ENCODE assay signal across 8 mouse cellular contexts in genomic region chr1:75467215-75467927, GRCm38 (mm10). TPM values are rescaled to one million over a fixed set of nuclear protein-coding genes. Genes with fewer than 3 reads are reported as not detected.
DNase-seq lines count a peak whose midpoint lies in the region; ATAC-seq and TF ChIP-seq lines count a peak whose summit lies in the region.

No protein-coding gene starts in this region.

- H3K4me3 ChIP-seq in ES-Bruce4 (ENCODE audit: low read depth, low read length) = no peak overlapping the region
- H3K4me3 ChIP-seq in forebrain, embryonic 12.5 days (replicated peaks) = no peak overlapping the region
- no peak overlapping the region for H3K4me3 ChIP-seq in heart, postnatal 0 days (ENCODE audit: low read depth, low read length)
- H3K4me3 ChIP-seq in liver, embryonic 13.5 days (replicated peaks) = no peak overlapping the region
- no peak overlapping the region for H3K4me3 ChIP-seq in neural tube, embryonic 11.5 days (ENCODE audit: low read depth, low read length)
- no peak overlapping the region for H3K4me3 ChIP-seq in testis, adult 2 months (ENCODE audit: control insufficient read depth, low read depth, low read length)

- no peaks in the 10 kb centered on the region for H3K9me3 ChIP-seq in ES-Bruce4 (replicated peaks; ENCODE audit: control insufficient read depth, insufficient read depth, low read length, poor library complexity, severe bottlenecking)
- H3K9me3 ChIP-seq in forebrain, embryonic 12.5 days = no peaks in the 10 kb centered on the region
- H3K9me3 ChIP-seq in heart, postnatal 0 days (replicated peaks; ENCODE audit: control insufficient read depth, low read length) = no peaks in the 10 kb centered on the region
- no peaks in the 10 kb centered on the region for H3K9me3 ChIP-seq in liver, embryonic 13.5 days (replicated peaks)
- H3K9me3 ChIP-seq in neural tube, embryonic 11.5 days (ENCODE audit: control insufficient read depth, low read length) = no peaks in the 10 kb centered on the region

- no peaks in the 10 kb centered on the region for H3K36me3 ChIP-seq in ES-Bruce4 (ENCODE audit: control insufficient read depth, insufficient read depth, low read length, poor library complexity, severe bottlenecking)
- H3K36me3 ChIP-seq in forebrain, embryonic 12.5 days (replicated peaks) = peaks cover 2% of the 10 kb centered on the region; the same call in 1 of the 2 replicates
- no peaks in the 10 kb centered on the region for H3K36me3 ChIP-seq in heart, postnatal 0 days (replicated peaks; ENCODE audit: control insufficient read depth, insufficient read depth, low read length)
- H3K36me3 ChIP-seq in liver, embryonic 13.5 days = no peaks in the 10 kb centered on the region
- H3K36me3 ChIP-seq in neural tube, embryonic 11.5 days (ENCODE audit: control insufficient read depth, insufficient read depth, low read length) = no peaks in the 10 kb centered on the region
- no peaks in the 10 kb centered on the region for H3K36me3 ChIP-seq in testis, adult 2 months (ENCODE audit: control insufficient read depth, insufficient read depth, low read length)

- H3K27me3 ChIP-seq in ES-Bruce4 (ENCODE audit: control insufficient read depth, insufficient read depth, low read length, poor library complexity, severe bottlenecking) = no peaks in the 10 kb centered on the region
- H3K27me3 ChIP-seq in forebrain, embryonic 12.5 days = peaks cover 50% of the 10 kb centered on the region
- peaks cover 34% of the 10 kb centered on the region for H3K27me3 ChIP-seq in heart, postnatal 0 days (ENCODE audit: control insufficient read depth, insufficient read depth, low read length)
- H3K27me3 ChIP-seq in liver, embryonic 13.5 days = peaks cover 68% of the 10 kb centered on the region
- peaks cover 3% of the 10 kb centered on the region; the same call in 1 of the 2 replicates for H3K27me3 ChIP-seq in neural tube, embryonic 11.5 days (ENCODE audit: control insufficient read depth, insufficient read depth, low read length)
- no peaks in the 10 kb centered on the region for H3K27me3 ChIP-seq in testis, adult 2 months (ENCODE audit: control insufficient read depth, insufficient read depth, low read length)

- TF ChIP-seq EP300 in ES-Bruce4 (IDR thresholded peaks at IDR 0.05; ENCODE audit: insufficient read depth, low read depth, low read length) = peak; percentile 61; the same call in 1 of the 2 replicates
- TF ChIP-seq EP300 in heart, postnatal 0 days (IDR thresholded peaks at IDR 0.05; ENCODE audit: low read depth) = no peak

- TF ChIP-seq POLR2A in ES-Bruce4 (IDR thresholded peaks at IDR 0.05; ENCODE audit: insufficient read depth, low read length) = no peak
- no peak for TF ChIP-seq POLR2A in testis, adult 2 months (IDR thresholded peaks at IDR 0.05; ENCODE audit: control insufficient read depth, low read depth, low read length)

- H3K9ac ChIP-seq in ES-Bruce4 (ENCODE audit: low read depth, poor library complexity, severe bottlenecking) = no peak overlapping the region
- H3K9ac ChIP-seq in forebrain, embryonic 12.5 days = no peak overlapping the region
- H3K9ac ChIP-seq in heart, postnatal 0 days (replicated peaks; ENCODE audit: low read depth, low read length) = no peak overlapping the region
- H3K9ac ChIP-seq in liver, embryonic 13.5 days = no peak overlapping the region
- no peak overlapping the region for H3K9ac ChIP-seq in neural tube, embryonic 11.5 days (ENCODE audit: low read length)

- peak; percentile 78 for DNase-seq in c-Kit-positive CD71-positive TER-119-negative erythroid progenitor cells, embryonic 14.5 days (ENCODE audit: low read depth)
- DNase-seq in heart, postnatal 0 days (ENCODE audit: low spot score) = peak; percentile 75
- peak; percentile 86 for DNase-seq in kidney, postnatal 14 days
- no peak for DNase-seq in liver, embryonic 13.5 days
- DNase-seq in neural tube, embryonic 11.5 days (ENCODE audit: low spot score) = peak; percentile 90

- TF ChIP-seq CTCF in ES-Bruce4 (IDR thresholded peaks at IDR 0.05; ENCODE audit: low read depth, low read length) = peak; percentile 81
- TF ChIP-seq CTCF in heart, postnatal 0 days (IDR thresholded peaks at IDR 0.05; ENCODE audit: low read depth) = peak; percentile 92
- peak; percentile 68 for TF ChIP-seq CTCF in testis, adult 2 months (IDR thresholded peaks at IDR 0.05; ENCODE audit: control insufficient read depth, insufficient read depth, insufficient replicate concordance, low read depth, low read length)

- no peak overlapping the region for H3K27ac ChIP-seq in ES-Bruce4 (ENCODE audit: insufficient read depth, low read length)
- H3K27ac ChIP-seq in forebrain, embryonic 12.5 days = no peak overlapping the region
- no peak overlapping the region for H3K27ac ChIP-seq in heart, postnatal 0 days (ENCODE audit: low read depth)
- no peak overlapping the region for H3K27ac ChIP-seq in liver, embryonic 13.5 days
- no peak overlapping the region for H3K27ac ChIP-seq in neural tube, embryonic 11.5 days (ENCODE audit: low read depth, low read length)
- H3K27ac ChIP-seq in testis, adult 2 months (ENCODE audit: control insufficient read depth, insufficient read depth, low read depth, low read length) = peak overlapping the region; percentile 71

- H3K4me2 ChIP-seq in forebrain, embryonic 12.5 days = no peak overlapping the region
- no peak overlapping the region for H3K4me2 ChIP-seq in heart, postnatal 0 days (ENCODE audit: low read depth, low read length)
- H3K4me2 ChIP-seq in liver, embryonic 13.5 days = no peak overlapping the region
- H3K4me2 ChIP-seq in neural tube, embryonic 11.5 days (ENCODE audit: low read depth) = no peak overlapping the region

- H3K4me1 ChIP-seq in ES-Bruce4 (ENCODE audit: control insufficient read depth, insufficient read depth, low read length) = no peaks in the 10 kb centered on the region
- peaks cover 27% of the 10 kb centered on the region; the same call in 1 of the 2 replicates for H3K4me1 ChIP-seq in forebrain, embryonic 12.5 days
- no peaks in the 10 kb centered on the region for H3K4me1 ChIP-seq in heart, postnatal 0 days (ENCODE audit: control insufficient read depth, insufficient read depth)
- peaks cover 34% of the 10 kb centered on the region for H3K4me1 ChIP-seq in liver, embryonic 13.5 days (replicated peaks)
- H3K4me1 ChIP-seq in neural tube, embryonic 11.5 days (ENCODE audit: control insufficient read depth, insufficient read depth, low read length) = peaks cover 6% of the 10 kb centered on the region; the same call in 1 of the 2 replicates
- no peaks in the 10 kb centered on the region for H3K4me1 ChIP-seq in testis, adult 2 months (ENCODE audit: control insufficient read depth, insufficient read depth, low read length)

- peak; percentile 78 for ATAC-seq in forebrain, embryonic 12.5 days (ENCODE audit: low FRiP score)
- ATAC-seq in heart, postnatal 0 days (ENCODE audit: insufficient read depth, low read depth) = peak; percentile 80
- peak; percentile 7; the same call in 1 of the 2 replicates for ATAC-seq in liver, embryonic 13.5 days (ENCODE audit: low read depth)
- peak; percentile 63 for ATAC-seq in neural tube, embryonic 11.5 days (ENCODE audit: insufficient read depth, low FRiP score, low TSS enrichment)

- WGBS in forebrain, embryonic 12.5 days = 7% methylated on average over 14 of the region's 14 CpGs
- WGBS in heart, postnatal 0 days = 8% methylated on average over 14 of the region's 14 CpGs
- 7% methylated on average over 14 of the region's 14 CpGs for WGBS in liver, embryonic 13.5 days (ENCODE audit: insufficient replicate concordance)
- WGBS in neural tube, embryonic 11.5 days = 6% methylated on average over 14 of the region's 14 CpGs

RNA-seq across cellular contexts. Expression of gene Chpf, which starts 11.7 kb away (rescaled TPM):
- 13.3 and 15.1 TPM in 2 replicates for polyA plus RNA-seq in ES-Bruce4 (2011; ENCODE audit: insufficient read depth, insufficient read length, low read depth, missing spikeins)
- polyA plus RNA-seq in forebrain, embryonic 12.5 days (2016; fragmentation: Nextera tagmentation; extraction: Ambion mirVana) = 21.6 and 25.8 TPM in 2 replicates
- 47.7 and 53.3 TPM in 2 replicates for total RNA-seq in heart, postnatal 0 days (2014; rRNA removed; ENCODE audit: low replicate concordance)
- polyA plus RNA-seq in heart, postnatal 0 days (2015; fragmentation: Nextera tagmentation; extraction: Ambion mirVana) = 19.1 and 19.3 TPM in 2 replicates
- polyA plus RNA-seq in liver, embryonic 13.5 days (2015; fragmentation: Nextera tagmentation; extraction: Ambion mirVana) = 5.6 and 5.7 TPM in 2 replicates
- 27.1 and 27.2 TPM in 2 replicates for polyA plus RNA-seq in neural tube, embryonic 11.5 days (2014; fragmentation: Nextera tagmentation; extraction: Ambion mirVana)
- 39.5 and 40.8 TPM in 2 replicates for polyA plus RNA-seq in testis, adult 2 months (2012; rRNA removed)

RNA-seq across cellular contexts. Expression of gene Tmem198, which starts 12.0 kb away (rescaled TPM):
- 0.27 and 0.53 TPM in 2 replicates for polyA plus RNA-seq in ES-Bruce4 (2011; ENCODE audit: insufficient read depth, insufficient read length, low read depth, missing spikeins)
- polyA plus RNA-seq in forebrain, embryonic 12.5 days (2016; fragmentation: Nextera tagmentation; extraction: Ambion mirVana) = 20.8 and 24.1 TPM in 2 replicates
- not detected in 2 replicates for total RNA-seq in heart, postnatal 0 days (2014; rRNA removed; ENCODE audit: low replicate concordance)
- 0.61 and 0.81 TPM in 2 replicates for polyA plus RNA-seq in heart, postnatal 0 days (2015; fragmentation: Nextera tagmentation; extraction: Ambion mirVana)
- polyA plus RNA-seq in liver, embryonic 13.5 days (2015; fragmentation: Nextera tagmentation; extraction: Ambion mirVana) = 0.08 and 0.10 TPM in 2 replicates
- polyA plus RNA-seq in neural tube, embryonic 11.5 days (2014; fragmentation: Nextera tagmentation; extraction: Ambion mirVana) = 12.3 and 13.7 TPM in 2 replicates
- 7.2 and 8.9 TPM in 2 replicates for polyA plus RNA-seq in testis, adult 2 months (2012; rRNA removed)

RNA-seq across cellular contexts. Expression of gene Asic4, which starts 17.1 kb away (rescaled TPM):
- polyA plus RNA-seq in ES-Bruce4 (2011; ENCODE audit: insufficient read depth, insufficient read length, low read depth, missing spikeins) = not detected in 2 replicates
- 6.4 and 8.2 TPM in 2 replicates for polyA plus RNA-seq in forebrain, embryonic 12.5 days (2016; fragmentation: Nextera tagmentation; extraction: Ambion mirVana)
- total RNA-seq in heart, postnatal 0 days (2014; rRNA removed; ENCODE audit: low replicate concordance) = not detected in 2 replicates
- polyA plus RNA-seq in heart, postnatal 0 days (2015; fragmentation: Nextera tagmentation; extraction: Ambion mirVana) = 0.04 and 0.07 TPM in 2 replicates
- polyA plus RNA-seq in liver, embryonic 13.5 days (2015; fragmentation: Nextera tagmentation; extraction: Ambion mirVana) = 0.14 and 0.25 TPM in 2 replicates
- polyA plus RNA-seq in neural tube, embryonic 11.5 days (2014; fragmentation: Nextera tagmentation; extraction: Ambion mirVana) = 2.3 and 2.9 TPM in 2 replicates
- 0.82 and 1.0 TPM in 2 replicates for polyA plus RNA-seq in testis, adult 2 months (2012; rRNA removed)

RNA-seq across cellular contexts. Expression of gene Gmppa, which starts 31.6 kb away (rescaled TPM):
- polyA plus RNA-seq in ES-Bruce4 (2011; ENCODE audit: insufficient read depth, insufficient read length, low read depth, missing spikeins) = 35.2 and 36.5 TPM in 2 replicates
- polyA plus RNA-seq in forebrain, embryonic 12.5 days (2016; fragmentation: Nextera tagmentation; extraction: Ambion mirVana) = 54.8 and 55.8 TPM in 2 replicates
- total RNA-seq in heart, postnatal 0 days (2014; rRNA removed; ENCODE audit: low replicate concordance) = 74.7 and 85.2 TPM in 2 replicates
- 47.4 and 55.9 TPM in 2 replicates for polyA plus RNA-seq in heart, postnatal 0 days (2015; fragmentation: Nextera tagmentation; extraction: Ambion mirVana)
- 37.1 and 41.7 TPM in 2 replicates for polyA plus RNA-seq in liver, embryonic 13.5 days (2015; fragmentation: Nextera tagmentation; extraction: Ambion mirVana)
- polyA plus RNA-seq in neural tube, embryonic 11.5 days (2014; fragmentation: Nextera tagmentation; extraction: Ambion mirVana) = 62.5 and 64.2 TPM in 2 replicates
- 96.2 and 98.2 TPM in 2 replicates for polyA plus RNA-seq in testis, adult 2 months (2012; rRNA removed)

RNA-seq across cellular contexts. Expression of gene Obsl1, which starts 38.9 kb away (rescaled TPM):
- 32.6 and 32.9 TPM in 2 replicates for polyA plus RNA-seq in ES-Bruce4 (2011; ENCODE audit: insufficient read depth, insufficient read length, low read depth, missing spikeins)
- polyA plus RNA-seq in forebrain, embryonic 12.5 days (2016; fragmentation: Nextera tagmentation; extraction: Ambion mirVana) = 31.8 and 36.8 TPM in 2 replicates
- 293 and 367 TPM in 2 replicates for total RNA-seq in heart, postnatal 0 days (2014; rRNA removed; ENCODE audit: low replicate concordance)
- 45.8 and 46.8 TPM in 2 replicates for polyA plus RNA-seq in heart, postnatal 0 days (2015; fragmentation: Nextera tagmentation; extraction: Ambion mirVana)
- polyA plus RNA-seq in liver, embryonic 13.5 days (2015; fragmentation: Nextera tagmentation; extraction: Ambion mirVana) = 7.4 and 9.0 TPM in 2 replicates
- 44.8 and 48.3 TPM in 2 replicates for polyA plus RNA-seq in neural tube, embryonic 11.5 days (2014; fragmentation: Nextera tagmentation; extraction: Ambion mirVana)
- polyA plus RNA-seq in testis, adult 2 months (2012; rRNA removed) = 46.0 and 47.0 TPM in 2 replicates

Comparison
In these comparisons a context has a peak if more than half of its experiments do, and no peak if none do; other contexts are left out.
1. ATAC-seq: peak in every context shown above with its lines; median percentile 80 in heart, postnatal 0 days; 78 in forebrain, embryonic 12.5 days; 63 in neural tube, embryonic 11.5 days; 7 in liver, embryonic 13.5 days.